Mouse (Mus musculus): Measurements from ENCODE around the gene Abi3.

Gene Abi3

GRCm38 (mm10) chr11:95791787-95792186 is 50.5 kb downstream of the Abi3 start:
- DNase-seq (ENCODE audit: extremely low read depth, low read depth, low spot score) = no peak

GRCm38 (mm10) chr11:95789451-95789891 is 52.8 kb downstream of the Abi3 start:
- no peak for DNase-seq (ENCODE audit: extremely low read depth, low read depth, low spot score)

- DNase-seq (ENCODE audit: extremely low read depth, low read depth, low spot score) = no peak
Measured at GRCm38 (mm10) chr11:95786511-95786910, 55.8 kb downstream of the Abi3 start.

GRCm38 (mm10) chr11:95785675-95786074 is 56.6 kb downstream of the Abi3 start:
- DNase-seq (ENCODE audit: extremely low read depth, low read depth, low spot score) = no peak

- DNase-seq (ENCODE audit: extremely low read depth, low read depth, low spot score) = no peak
Measured at GRCm38 (mm10) chr11:95783958-95784357, 58.3 kb downstream of the Abi3 start.

GRCm38 (mm10) chr11:95783457-95783856 is 58.8 kb downstream of the Abi3 start:
- DNase-seq (ENCODE audit: extremely low read depth, low read depth, low spot score) = no peak

- DNase-seq (ENCODE audit: extremely low read depth, low read depth, low spot score) = no peak
Measured at GRCm38 (mm10) chr11:95781557-95781956, 60.7 kb downstream of the Abi3 start.

- DNase-seq (ENCODE audit: extremely low read depth, low read depth, low spot score) = no peak
Measured at GRCm38 (mm10) chr11:95780480-95780879, 61.8 kb downstream of the Abi3 start.

Measured in fat pad, adult 2 months (tissue).